Mouse (Mus musculus): Measurements from ENCODE around the gene Hcfc1r1.

Gene Hcfc1r1

DNA sequence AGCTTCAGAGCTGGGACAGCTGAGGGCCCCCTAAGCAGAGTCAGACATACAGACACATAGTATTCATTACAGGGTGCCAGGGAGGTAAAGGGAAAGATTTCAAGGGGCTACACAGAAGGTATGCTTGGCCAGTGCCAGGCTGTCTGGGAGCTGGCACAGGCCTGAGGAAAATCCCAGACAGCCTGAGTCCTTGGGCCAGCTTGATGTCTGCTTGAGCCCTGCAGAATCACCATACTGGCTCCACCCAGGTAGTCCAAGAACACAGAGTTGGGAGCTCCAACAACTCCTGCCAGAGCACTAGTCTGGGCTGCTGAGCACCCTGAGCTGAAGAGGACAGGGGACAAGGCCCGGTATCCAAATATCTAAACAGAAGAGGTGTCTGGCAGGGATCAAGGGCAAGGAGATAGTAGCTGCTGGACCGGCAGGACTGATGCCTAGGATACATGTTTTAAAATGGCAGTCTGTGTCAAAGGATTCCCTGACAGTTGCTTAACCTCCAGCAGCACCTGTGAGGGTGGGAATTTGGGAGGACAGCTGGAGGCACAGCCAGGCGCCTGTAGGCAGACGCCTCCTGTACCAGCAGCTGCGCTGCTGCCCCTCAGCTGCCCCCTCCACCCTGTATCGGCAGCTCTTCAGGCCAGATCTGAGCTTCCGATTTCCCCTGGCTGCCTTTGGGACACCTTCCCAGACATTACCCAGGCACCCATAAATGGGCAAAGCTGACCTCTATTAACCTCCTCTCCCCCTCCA lies 49.2 kb downstream of the Hcfc1r1 start, which contains the start of gene 1520401A03Rik:
Gene 1520401A03Rik (minus strand): TSS at position 408 of the 750 bp plus-strand sequence.
- no peak for DNase-seq

All from cerebellum, postnatal 14 days (tissue).